26 mouse cellular contexts compared by ENCODE assay signal in the genomic region with DNA sequence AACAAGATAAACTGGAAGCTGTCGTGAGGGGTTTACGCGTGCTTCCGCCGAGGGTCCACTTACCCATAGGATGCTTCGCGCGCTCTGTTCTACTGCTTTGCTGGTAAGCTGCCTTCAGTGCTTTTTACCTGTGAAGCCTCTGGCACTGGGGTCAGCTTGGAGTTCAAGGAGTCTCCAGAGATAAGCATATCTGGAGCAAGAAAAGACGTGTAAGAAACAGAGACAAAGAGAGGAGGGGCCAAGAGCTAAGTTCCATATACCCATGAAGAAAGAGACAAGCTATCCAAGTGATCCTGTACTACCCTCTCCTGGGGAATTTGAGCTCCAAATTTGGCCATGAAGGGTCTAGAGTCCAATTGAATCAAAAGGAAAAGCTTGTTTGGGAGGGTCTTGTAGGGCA. TPM values are rescaled to one million over a fixed set of nuclear protein-coding genes. Genes with fewer than 3 reads are reported as not detected.
A peak's percentile ranks its signal among the peaks of the same experiment; 100 is the strongest.
DNase-seq lines count a peak whose midpoint lies in the region; ATAC-seq lines count a peak whose summit lies in the region.
"Had no signal": no experiment of that assay in that cellular context is flagged by ENCODE, and none has a peak within 500 bp of the region (broad histone marks: within the 10 kb centered on the region; RNA-seq: fewer than 3 reads in every experiment).

No protein-coding gene starts in this region.

- peaks cover 60% of the 10 kb centered on the region for H3K4me1 ChIP-seq in lung, embryonic 15.5 days
- H3K4me1 ChIP-seq in embryonic facial prominence, embryonic 10.5 days = peaks cover 57% of the 10 kb centered on the region
- peaks cover 60% of the 10 kb centered on the region for H3K4me1 ChIP-seq in liver, embryonic 12.5 days
- H3K4me1 ChIP-seq in forebrain, embryonic 14.5 days (ENCODE audit: control insufficient read depth, insufficient read depth, low read length) = 0 out of 2 replicates have a peak, but pooled peaks cover 6% of the 10 kb centered on the region

- H3K9me3 ChIP-seq in lung, embryonic 15.5 days = no peaks in the 10 kb centered on the region
- H3K9me3 ChIP-seq in embryonic facial prominence, embryonic 10.5 days = no peaks in the 10 kb centered on the region
- no peaks in the 10 kb centered on the region for H3K9me3 ChIP-seq in liver, embryonic 12.5 days (replicated peaks)
- no peaks in the 10 kb centered on the region for H3K9me3 ChIP-seq in forebrain, embryonic 14.5 days (replicated peaks; ENCODE audit: control insufficient read depth, low read length)
- H3K9me3 ChIP-seq: embryonic facial prominence, embryonic 15.5 days; forebrain, embryonic 13.5 days; megakaryocyte, embryonic 14.5 days; midbrain, embryonic 13.5 days; neural tube, embryonic 13.5 days had no signal

- WGBS in lung, embryonic 15.5 days = 62% methylated on average over 9 of the region's 9 CpGs
- WGBS in embryonic facial prominence, embryonic 10.5 days = 79% methylated on average over 9 of the region's 9 CpGs
- 68% methylated on average over 9 of the region's 9 CpGs for WGBS in liver, embryonic 12.5 days (ENCODE audit: insufficient replicate concordance)
- 86% methylated on average over 9 of the region's 9 CpGs for WGBS in forebrain, embryonic 14.5 days

- H3K9ac ChIP-seq in lung, embryonic 15.5 days = no peak overlapping the region
- peak overlapping the region; percentile 39; the same call in 1 of the 2 replicates for H3K9ac ChIP-seq in liver, embryonic 12.5 days
- no peak overlapping the region for H3K9ac ChIP-seq in forebrain, embryonic 14.5 days (ENCODE audit: low read length)
- H3K9ac ChIP-seq: embryonic facial prominence, embryonic 15.5 days; forebrain, embryonic 13.5 days; midbrain, embryonic 13.5 days; neural tube, embryonic 13.5 days had no signal

- DNase-seq in lung, postnatal 25 days (ENCODE audit: low spot score) = no peak
- DNase-seq in embryonic facial prominence, embryonic 10.5 days (ENCODE audit: low spot score) = no peak
- DNase-seq in spleen, postnatal 14 days (ENCODE audit: low spot score in 2 of 2) = no peak
- no peak for DNase-seq in forebrain, embryonic 14.5 days (ENCODE audit: low spot score)
- no peak for DNase-seq in ovary, adult 18-20 months (ENCODE audit: low spot score)
- DNase-seq: adrenal gland, postnatal 25 days; cerebellum, adult 11-12 months; cerebellum, adult 9-11 months; gastrocnemius, postnatal 14 days; heart, postnatal 14 days; kidney, adult 11 months; layer of hippocampus, adult 9-11 months; lung, postnatal 36 days; right cerebral cortex, postnatal 25 days; thymus, postnatal 14 days had no signal

- peak overlapping the region; percentile 9; the same call in 1 of the 2 replicates for H3K27ac ChIP-seq in lung, embryonic 15.5 days
- peak overlapping the region; percentile 4; the same call in 1 of the 2 replicates for H3K27ac ChIP-seq in embryonic facial prominence, embryonic 10.5 days (replicated peaks)
- H3K27ac ChIP-seq in liver, embryonic 12.5 days = peak overlapping the region; percentile 63; the same call in 1 of the 2 replicates
- no peak overlapping the region for H3K27ac ChIP-seq in forebrain, embryonic 14.5 days (ENCODE audit: low read depth, low read length)
- H3K27ac ChIP-seq: forebrain, embryonic 13.5 days; hindbrain, postnatal 0 days; midbrain, embryonic 13.5 days; neural tube, embryonic 13.5 days had no signal

- no peak for ATAC-seq in lung, embryonic 15.5 days (ENCODE audit: borderline replicate concordance, extremely low read depth, low FRiP score, low TSS enrichment)
- peak; percentile 42 for ATAC-seq in liver, embryonic 12.5 days
- 0 out of 2 replicates have a peak, but pooled peaks have one; percentile 17 for ATAC-seq in megakaryocyte progenitor cell, adult 5-6 weeks (replicated peaks; ENCODE audit: poor library complexity)
- no peak for ATAC-seq in forebrain, embryonic 14.5 days
- ATAC-seq: forebrain, embryonic 13.5 days; hindbrain, postnatal 0 days; midbrain, embryonic 13.5 days had no signal

- H3K4me2 ChIP-seq in lung, embryonic 15.5 days = no peak overlapping the region
- H3K4me2 ChIP-seq in liver, embryonic 12.5 days = peak overlapping the region; percentile 24
- H3K4me2 ChIP-seq in forebrain, embryonic 14.5 days (ENCODE audit: low read length) = no peak overlapping the region
- H3K4me2 ChIP-seq: embryonic facial prominence, embryonic 15.5 days; forebrain, embryonic 13.5 days; midbrain, embryonic 13.5 days; neural tube, embryonic 13.5 days had no signal

- no peaks in the 10 kb centered on the region for H3K27me3 ChIP-seq in lung, embryonic 15.5 days
- H3K27me3 ChIP-seq in embryonic facial prominence, embryonic 10.5 days (replicated peaks; ENCODE audit: low read depth, poor library complexity, severe bottlenecking) = peaks cover 10% of the 10 kb centered on the region; the same call in 1 of the 2 replicates
- H3K27me3 ChIP-seq in liver, embryonic 12.5 days (replicated peaks) = no peaks in the 10 kb centered on the region
- H3K27me3 ChIP-seq in forebrain, embryonic 14.5 days (replicated peaks; ENCODE audit: control insufficient read depth, insufficient read depth, low read length) = no peaks in the 10 kb centered on the region
- H3K27me3 ChIP-seq: embryonic facial prominence, embryonic 15.5 days; neural tube, embryonic 13.5 days had no signal

- 0 out of 2 replicates have a peak, but pooled peaks cover 3% of the 10 kb centered on the region for H3K36me3 ChIP-seq in lung, embryonic 15.5 days
- peaks cover 37% of the 10 kb centered on the region for H3K36me3 ChIP-seq in embryonic facial prominence, embryonic 10.5 days (replicated peaks)
- peaks cover 3% of the 10 kb centered on the region; the same call in 1 of the 2 replicates for H3K36me3 ChIP-seq in liver, embryonic 12.5 days
- no peaks in the 10 kb centered on the region for H3K36me3 ChIP-seq in forebrain, embryonic 14.5 days (ENCODE audit: control insufficient read depth, insufficient read depth, low read length)
- H3K36me3 ChIP-seq: embryonic facial prominence, embryonic 15.5 days; midbrain, embryonic 13.5 days; neural tube, embryonic 13.5 days had no signal

- H3K4me3 ChIP-seq in lung, embryonic 15.5 days = no peak overlapping the region
- no peak overlapping the region for H3K4me3 ChIP-seq in embryonic facial prominence, embryonic 10.5 days
- H3K4me3 ChIP-seq in liver, embryonic 12.5 days = no peak overlapping the region
- H3K4me3 ChIP-seq in forebrain, embryonic 14.5 days (ENCODE audit: low read depth, low read length) = no peak overlapping the region
- H3K4me3 ChIP-seq: embryonic facial prominence, embryonic 15.5 days; forebrain, embryonic 13.5 days; megakaryocyte, embryonic 14.5 days; midbrain, embryonic 13.5 days; neural tube, embryonic 13.5 days had no signal

RNA-seq across cellular contexts. Expression of gene Fzd7, which starts 9.3 kb away (rescaled TPM):
- 15.4 and 15.8 TPM in 2 replicates for polyA plus RNA-seq in lung, embryonic 15.5 days (2015; fragmentation: Nextera tagmentation; extraction: Ambion mirVana)
- polyA plus RNA-seq in embryonic facial prominence, embryonic 10.5 days (2016; fragmentation: Nextera tagmentation; extraction: Ambion mirVana) = 12.7 and 14.4 TPM in 2 replicates
- polyA plus RNA-seq in liver, embryonic 12.5 days (2016; fragmentation: Nextera tagmentation; extraction: Ambion mirVana) = 5.3 and 5.4 TPM in 2 replicates
- total RNA-seq in megakaryocyte progenitor cell, adult 5-6 weeks (2015) = 6.7 and 7.5 TPM in 2 replicates
- 4.2 and 7.0 TPM in 2 replicates for total RNA-seq in megakaryocyte progenitor cell, adult 5-6 weeks (2017)
- 3.4 and 3.9 TPM in 2 replicates for polyA plus RNA-seq in forebrain, embryonic 14.5 days (2014; fragmentation: Nextera tagmentation; extraction: Ambion mirVana)

RNA-seq across cellular contexts. Expression of gene Gm973, which starts 24.5 kb away (rescaled TPM):
- 0.76 and 0.86 TPM in 2 replicates for polyA plus RNA-seq in lung, embryonic 15.5 days (2015; fragmentation: Nextera tagmentation; extraction: Ambion mirVana)
- 1.2 and 3.6 TPM in 2 replicates for polyA plus RNA-seq in embryonic facial prominence, embryonic 10.5 days (2016; fragmentation: Nextera tagmentation; extraction: Ambion mirVana)
- not detected in 2 replicates for polyA plus RNA-seq in liver, embryonic 12.5 days (2016; fragmentation: Nextera tagmentation; extraction: Ambion mirVana)
- total RNA-seq in megakaryocyte progenitor cell, adult 5-6 weeks (2015) = 0.30 TPM in 1 of 2 replicates, not detected in the other
- total RNA-seq in megakaryocyte progenitor cell, adult 5-6 weeks (2017) = 0.20 TPM in 1 of 2 replicates, not detected in the other
- 5.5 and 6.2 TPM in 2 replicates for polyA plus RNA-seq in forebrain, embryonic 14.5 days (2014; fragmentation: Nextera tagmentation; extraction: Ambion mirVana)
- total RNA-seq: liver, adult 2 months had no signal
- polyA plus RNA-seq: heart, embryonic 14.5 days; liver, adult 2 months had no signal

Comparison
In these comparisons a context has a peak if more than half of its experiments do, and no peak if none do; other contexts are left out.
1. ATAC-seq: peak in liver, embryonic 12.5 days (single experiment) and megakaryocyte progenitor cell, adult 5-6 weeks (single experiment); none in lung, embryonic 15.5 days (single experiment) and forebrain, embryonic 14.5 days (single experiment).